Mouse (Mus musculus): ENCODE measurements at regions not wholly inside any gene's neighbourhood (a gene's known extent, or its start where the extent isn't known, plus 50 kb on each side); places are given as distances from the start of the nearest gene placed in this dataset.

- no peak for TF ChIP-seq TCF12 (IDR thresholded peaks at IDR 0.05; ENCODE audit: low read depth, low read length)
- no peak for TF ChIP-seq GATA1 (IDR thresholded peaks at IDR 0.05; ENCODE audit: low read depth, low read length)
- no peak for TF ChIP-seq CTCF (IDR thresholded peaks at IDR 0.05 in 2 of 3, conservative IDR thresholded peaks at IDR 0.05 in 1 of 3; ENCODE audit: control insufficient read depth in 1 of 3, insufficient read depth in 1 of 3, low read depth in 2 of 3, low read length in 3 of 3, poor library complexity in 1 of 3, severe bottlenecking in 1 of 3)
- TF ChIP-seq POLR2A (IDR thresholded peaks at IDR 0.05; ENCODE audit: control insufficient read depth in 1 of 2, insufficient read depth in 1 of 2, low read depth in 1 of 2, low read length in 2 of 2, poor library complexity in 1 of 2) = no peak
- no peak for TF ChIP-seq ETS1 (IDR thresholded peaks at IDR 0.05; ENCODE audit: low read depth, low read length)
- no peak for TF ChIP-seq EP300 (IDR thresholded peaks at IDR 0.05; ENCODE audit: low read depth in 1 of 2, low read length in 2 of 2)
- no peak for TF ChIP-seq RCOR1 (IDR thresholded peaks at IDR 0.05; ENCODE audit: low read depth, low read length)
Measured at GRCm38 (mm10) chr15:7678711-7679110, 131.9 kb upstream of the Gdnf start.
